Mouse (Mus musculus) ZHBTc4 (cell line): ENCODE results near the gene Pglyrp1.

Source experiments
- DNase-seq: peaks from one replicate; pipeline ENCODE4 v3.0.0-alpha.2; 2011; ENCODE audit warnings: low read depth, low spot score

Pglyrp1 gene

DNA sequence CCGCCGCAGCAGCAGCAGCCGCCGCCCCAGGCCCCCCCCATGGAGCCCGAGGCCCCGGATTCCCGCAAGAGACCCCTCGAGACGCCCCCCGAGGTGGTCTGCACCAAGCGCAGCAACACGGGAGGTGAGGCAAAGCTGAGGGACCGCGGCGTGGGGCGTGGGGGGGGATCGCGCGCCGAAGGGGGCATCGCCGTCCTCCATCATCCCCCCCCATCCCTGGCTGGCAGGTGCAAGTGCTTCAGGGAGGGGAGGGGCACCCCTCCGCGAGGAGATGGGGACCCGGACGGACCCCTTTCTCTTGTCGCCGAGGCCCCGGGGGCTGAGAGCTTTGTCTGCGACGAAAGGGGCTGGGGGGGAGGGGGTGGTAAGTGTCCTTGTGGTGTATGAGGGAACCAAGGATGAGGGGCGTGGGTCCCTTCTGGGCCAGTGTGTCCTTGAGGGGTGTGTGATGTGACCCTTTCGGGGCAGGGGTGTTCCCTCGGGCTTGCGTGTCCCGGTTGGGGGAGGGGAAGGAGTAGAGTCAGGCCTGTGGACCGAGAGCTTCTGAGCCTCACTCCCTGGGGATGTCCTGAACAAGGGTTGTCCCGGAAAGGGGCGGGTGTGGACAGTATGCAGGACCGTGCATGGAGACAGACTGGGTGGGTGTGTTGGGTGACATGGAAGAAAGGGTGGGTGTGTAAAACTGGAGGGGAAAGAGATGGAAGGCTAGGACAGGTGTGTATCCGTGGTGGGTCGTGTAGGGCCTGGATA is 55.1 kb downstream of the Pglyrp1 start:
- DNase-seq, result peak; percentile 69

DNA sequence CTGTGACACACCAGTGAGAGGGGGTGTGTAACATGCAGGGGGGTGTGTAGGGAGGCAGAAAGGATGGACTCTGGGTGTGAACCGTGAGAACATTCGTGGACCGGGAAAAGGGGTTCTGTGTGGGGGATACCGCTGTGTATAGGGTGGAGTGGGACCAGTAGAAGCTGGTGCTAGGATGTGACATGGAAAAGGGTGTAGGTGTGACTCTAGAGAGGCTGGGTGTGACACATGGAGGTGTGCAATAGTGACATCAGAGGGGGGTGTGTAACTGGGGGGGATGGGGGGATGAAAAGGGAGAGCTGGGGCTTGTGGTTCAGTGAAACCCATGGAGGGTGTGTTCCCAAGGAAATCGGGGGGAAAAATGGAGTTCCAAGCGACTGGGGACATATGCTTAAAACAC is 55.8 kb downstream of the Pglyrp1 start:
- no peak for DNase-seq

DNA sequence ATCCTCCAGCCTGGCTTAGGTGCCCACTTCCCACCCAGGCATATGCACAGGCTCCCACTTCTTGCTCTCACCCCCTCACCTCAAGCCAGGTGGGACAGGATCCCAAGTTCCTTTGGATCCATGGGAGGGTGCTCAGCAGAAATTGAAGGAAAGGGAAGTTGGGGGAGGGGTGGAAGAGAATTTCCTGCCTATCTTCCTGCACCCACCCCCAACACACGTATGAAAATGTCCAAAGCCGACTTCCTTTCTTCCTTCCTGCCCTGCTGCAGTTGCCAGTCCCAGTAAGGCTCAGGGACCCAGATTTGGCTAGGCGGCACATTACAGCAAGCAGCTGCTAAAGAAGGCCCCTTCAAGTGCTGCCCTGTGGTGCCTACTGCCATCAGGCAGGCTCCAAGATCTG is 56.6 kb downstream of the Pglyrp1 start:
- DNase-seq, result no peak
